Mouse (Mus musculus) ovary, postnatal 10 days (tissue): ENCODE measurements around the gene Cry1.

ENCODE experiments used
- DNase-seq: peaks from one replicate; pipeline ENCODE4 v3.0.0; 2022; ENCODE audit warnings: low spot score

Cry1 gene

GRCm38 (mm10) chr10:85159989-85160619 is 24.8 kb downstream of the Cry1 start:
- no peak for DNase-seq

- DNase-seq: no peak
Measured at GRCm38 (mm10) chr10:85157451-85157850, 27.4 kb downstream of the Cry1 start.

- DNase-seq: no peak
Measured at GRCm38 (mm10) chr10:85154195-85154594, 30.7 kb downstream of the Cry1 start.

- DNase-seq: no peak
Measured at GRCm38 (mm10) chr10:85149226-85149625, 35.6 kb downstream of the Cry1 start.

GRCm38 (mm10) chr10:85146282-85146681 is 38.6 kb downstream of the Cry1 start:
- no peak for DNase-seq

GRCm38 (mm10) chr10:85141465-85141864 is 43.4 kb downstream of the Cry1 start:
- no peak for DNase-seq

GRCm38 (mm10) chr10:85136573-85136972 is 48.3 kb downstream of the Cry1 start:
- no peak for DNase-seq

GRCm38 (mm10) chr10:85128453-85128852 is 56.4 kb downstream of the Cry1 start:
- DNase-seq: no peak

- peak; percentile 56 for DNase-seq
Measured at GRCm38 (mm10) chr10:85127395-85128287, 57.2 kb downstream of the Cry1 start, which contains the start of gene Mterf2. Gene Mterf2, minus strand, starts transcription at chr10:85128027.

GRCm38 (mm10) chr10:85125184-85125583 is 59.7 kb downstream of the Cry1 start:
- DNase-seq: no peak

- no peak for DNase-seq
Measured at GRCm38 (mm10) chr10:85114409-85114808, 70.5 kb downstream of the Cry1 start.

- peak; percentile 10 for DNase-seq
Measured at GRCm38 (mm10) chr10:85103085-85103885, 81.6 kb downstream of the Cry1 start.

- DNase-seq: peak; percentile 75
Measured at GRCm38 (mm10) chr10:85102247-85103084, 82.4 kb downstream of the Cry1 start, which contains the start of the genes Fhl4 and Tmem263. Gene Fhl4, minus strand, starts transcription at chr10:85102495. Gene Tmem263, plus strand, starts transcription at chr10:85102627.

- DNase-seq: peak; percentile 2
Measured at GRCm38 (mm10) chr10:85101841-85102240, 83.0 kb downstream of the Cry1 start.
